Comparison of ENCODE assay signal across 25 mouse cellular contexts in the genomic region with DNA sequence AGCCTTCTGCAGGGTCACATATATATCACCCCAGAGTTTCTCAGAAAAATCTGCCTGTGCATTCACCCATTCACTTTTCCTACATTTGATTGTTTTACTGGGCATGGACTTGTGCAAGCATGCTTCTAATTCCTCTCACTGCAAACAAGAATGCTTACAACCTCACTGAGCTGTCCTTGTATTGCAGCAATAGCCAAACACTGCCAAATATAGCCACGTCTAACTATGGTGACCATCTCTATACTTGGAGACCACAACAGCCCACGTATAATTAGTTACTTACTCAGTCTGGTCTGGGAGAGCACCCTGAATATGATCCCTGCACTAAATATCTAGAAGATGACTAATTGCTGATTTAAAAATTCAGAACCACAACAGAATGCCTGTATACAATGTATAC. TPM values are rescaled to one million over a fixed set of nuclear protein-coding genes. Genes with fewer than 3 reads are reported as not detected.
DNase-seq lines count a peak whose midpoint lies in the region; ATAC-seq and TF ChIP-seq lines count a peak whose summit lies in the region.
"Had no signal": no experiment of that assay in that cellular context is flagged by ENCODE, and none has a peak within 500 bp of the region (broad histone marks: within the 10 kb centered on the region; RNA-seq: fewer than 3 reads in every experiment).

No protein-coding gene starts in this region.

- WGBS in heart, embryonic 13.5 days: 41% methylated on average over 2 of the region's 2 CpGs
- 40% methylated on average over 2 of the region's 2 CpGs for WGBS in heart, postnatal 0 days
- 84% methylated on average over 2 of the region's 2 CpGs for WGBS in midbrain, embryonic 13.5 days

- peaks cover 14% of the 10 kb centered on the region; the same call in 1 of the 2 replicates for H3K4me1 ChIP-seq in heart, embryonic 13.5 days
- H3K4me1 ChIP-seq in heart, postnatal 0 days (ENCODE audit: control insufficient read depth, insufficient read depth): peaks cover 11% of the 10 kb centered on the region; the same call in 1 of the 2 replicates
- no peaks in the 10 kb centered on the region for H3K4me1 ChIP-seq in midbrain, embryonic 13.5 days (replicated peaks)
- H3K4me1 ChIP-seq: embryonic facial prominence, embryonic 15.5 days; forebrain, embryonic 12.5 days; hindbrain, embryonic 12.5 days had no signal

- peak overlapping the region; percentile 66 for H3K27ac ChIP-seq in heart, embryonic 13.5 days (replicated peaks)
- peak overlapping the region; percentile 71 for H3K27ac ChIP-seq in heart, postnatal 0 days (ENCODE audit: low read depth)
- H3K27ac ChIP-seq in midbrain, embryonic 13.5 days: no peak overlapping the region
- H3K27ac ChIP-seq: embryonic facial prominence, embryonic 15.5 days; forebrain, embryonic 12.5 days; hindbrain, embryonic 12.5 days had no signal

- no peak for ATAC-seq in heart, embryonic 13.5 days (ENCODE audit: extremely low read depth, insufficient number of reproducible peaks, low FRiP score, low TSS enrichment)
- peak; percentile 82 for ATAC-seq in heart, postnatal 0 days (ENCODE audit: insufficient read depth, low read depth)
- ATAC-seq in midbrain, embryonic 13.5 days: no peak
- ATAC-seq: forebrain, embryonic 16.5 days; hindbrain, embryonic 16.5 days; inflammation-experienced regulatory T-cells, adult 6 months; intestine, postnatal 0 days had no signal

- H3K36me3 ChIP-seq in heart, embryonic 13.5 days: no peaks in the 10 kb centered on the region
- no peaks in the 10 kb centered on the region for H3K36me3 ChIP-seq in heart, postnatal 0 days (replicated peaks; ENCODE audit: control insufficient read depth, insufficient read depth, low read length)
- H3K36me3 ChIP-seq in midbrain, embryonic 13.5 days: no peaks in the 10 kb centered on the region
- H3K36me3 ChIP-seq: embryonic facial prominence, embryonic 15.5 days; forebrain, embryonic 12.5 days; hindbrain, embryonic 12.5 days had no signal

- DNase-seq in heart, postnatal 36 days: no peak
- DNase-seq in heart, postnatal 0 days (ENCODE audit: low spot score): peak; percentile 37
- no peak for DNase-seq in heart, adult 11 months
- DNase-seq in NIH3T3 (ENCODE audit: low read depth): peak; percentile 55
- DNase-seq in cerebellum, postnatal 36 days: no peak
- DNase-seq: adrenal gland, adult 8-10 months; adrenal gland, postnatal 36 days; B cell, adult 2 months; cerebellum, adult 2 months; cerebellum, postnatal 10 days; embryo, embryonic 11 days; gastrocnemius, postnatal 10 days; heart, postnatal 10 days; kidney, adult 8-10 months had no signal

- no peaks in the 10 kb centered on the region for H3K9me3 ChIP-seq in heart, embryonic 13.5 days
- no peaks in the 10 kb centered on the region for H3K9me3 ChIP-seq in heart, postnatal 0 days (replicated peaks; ENCODE audit: control insufficient read depth, low read length)
- H3K9me3 ChIP-seq in midbrain, embryonic 13.5 days: no peaks in the 10 kb centered on the region
- H3K9me3 ChIP-seq: embryonic facial prominence, embryonic 15.5 days; forebrain, embryonic 12.5 days; hindbrain, embryonic 12.5 days had no signal

- no peak for TF ChIP-seq CTCF in heart, postnatal 0 days (IDR thresholded peaks at IDR 0.05; ENCODE audit: low read depth)

- H3K4me3 ChIP-seq in heart, embryonic 13.5 days: no peak overlapping the region
- H3K4me3 ChIP-seq in heart, postnatal 0 days (ENCODE audit: low read depth, low read length): no peak overlapping the region
- H3K4me3 ChIP-seq in midbrain, embryonic 13.5 days (replicated peaks): no peak overlapping the region
- H3K4me3 ChIP-seq: embryonic facial prominence, embryonic 15.5 days; forebrain, embryonic 12.5 days; hindbrain, embryonic 12.5 days had no signal

- intact Hi-C loops in heart, postnatal 36 days (cut with DNase I): no loop called here

- H3K4me2 ChIP-seq in heart, embryonic 13.5 days: no peak overlapping the region
- no peak overlapping the region for H3K4me2 ChIP-seq in heart, postnatal 0 days (ENCODE audit: low read depth, low read length)
- no peak overlapping the region for H3K4me2 ChIP-seq in midbrain, embryonic 13.5 days (replicated peaks)
- H3K4me2 ChIP-seq: embryonic facial prominence, embryonic 15.5 days; forebrain, embryonic 12.5 days; hindbrain, embryonic 12.5 days had no signal

- H3K9ac ChIP-seq in heart, embryonic 13.5 days: 0 out of 2 replicates have a peak overlapping the region, but pooled peaks have one; percentile 14
- no peak overlapping the region for H3K9ac ChIP-seq in heart, postnatal 0 days (replicated peaks; ENCODE audit: low read depth, low read length)
- no peak overlapping the region for H3K9ac ChIP-seq in midbrain, embryonic 13.5 days (replicated peaks)
- H3K9ac ChIP-seq: embryonic facial prominence, embryonic 15.5 days; forebrain, embryonic 12.5 days; hindbrain, embryonic 12.5 days had no signal

- TF ChIP-seq EP300 in heart, postnatal 0 days (IDR thresholded peaks at IDR 0.05; ENCODE audit: low read depth): no peak

- no peaks in the 10 kb centered on the region for H3K27me3 ChIP-seq in heart, embryonic 13.5 days (replicated peaks)
- no peaks in the 10 kb centered on the region for H3K27me3 ChIP-seq in heart, postnatal 0 days (ENCODE audit: control insufficient read depth, insufficient read depth, low read length)
- no peaks in the 10 kb centered on the region for H3K27me3 ChIP-seq in midbrain, embryonic 13.5 days
- H3K27me3 ChIP-seq: embryonic facial prominence, embryonic 15.5 days; forebrain, embryonic 12.5 days; hindbrain, embryonic 12.5 days had no signal

RNA-seq across cellular contexts. Expression of gene Slc1a1, which starts 41.5 kb away (rescaled TPM):
- polyA plus RNA-seq in heart, embryonic 13.5 days (2015; fragmentation: Nextera tagmentation; extraction: Ambion mirVana): 1.5 and 1.8 TPM in 2 replicates
- 1 to 10 TPM in 1 of 2 experiments, under 1 TPM in 1; 0.95 to 1.3 TPM for total RNA-seq in heart, postnatal 36 days (2021)
- 9.7 and 14.1 TPM in 2 replicates for total RNA-seq in heart, postnatal 0 days (2014; rRNA removed; ENCODE audit: low replicate concordance)
- polyA plus RNA-seq in heart, postnatal 0 days (2015; fragmentation: Nextera tagmentation; extraction: Ambion mirVana): 2.3 and 3.7 TPM in 2 replicates
- polyA plus RNA-seq in midbrain, embryonic 13.5 days (2015; fragmentation: Nextera tagmentation; extraction: Ambion mirVana): 12.7 and 13.1 TPM in 2 replicates
- total RNA-seq: common myeloid progenitor, adult 5-6 weeks; MEL had no signal
- polyA plus RNA-seq: inflammation-experienced regulatory T-cells, adult 6 months had no signal

Comparison
In these comparisons a context has a peak if more than half of its experiments do, and no peak if none do; other contexts are left out.
1. DNase-seq: peak in heart, postnatal 0 days (single experiment) and NIH3T3 (single experiment); none in heart, postnatal 36 days (0 of 2), heart, adult 11 months (single experiment) and cerebellum, postnatal 36 days (0 of 2).